Mouse (Mus musculus) retina, postnatal 1 day (tissue): Measurements from ENCODE around the gene Cacna2d2.

ENCODE experiments used
- DNase-seq: peaks from one replicate; pipeline ENCODE4 v3.0.0-alpha.2; 2012

The Cacna2d2 gene

DNA sequence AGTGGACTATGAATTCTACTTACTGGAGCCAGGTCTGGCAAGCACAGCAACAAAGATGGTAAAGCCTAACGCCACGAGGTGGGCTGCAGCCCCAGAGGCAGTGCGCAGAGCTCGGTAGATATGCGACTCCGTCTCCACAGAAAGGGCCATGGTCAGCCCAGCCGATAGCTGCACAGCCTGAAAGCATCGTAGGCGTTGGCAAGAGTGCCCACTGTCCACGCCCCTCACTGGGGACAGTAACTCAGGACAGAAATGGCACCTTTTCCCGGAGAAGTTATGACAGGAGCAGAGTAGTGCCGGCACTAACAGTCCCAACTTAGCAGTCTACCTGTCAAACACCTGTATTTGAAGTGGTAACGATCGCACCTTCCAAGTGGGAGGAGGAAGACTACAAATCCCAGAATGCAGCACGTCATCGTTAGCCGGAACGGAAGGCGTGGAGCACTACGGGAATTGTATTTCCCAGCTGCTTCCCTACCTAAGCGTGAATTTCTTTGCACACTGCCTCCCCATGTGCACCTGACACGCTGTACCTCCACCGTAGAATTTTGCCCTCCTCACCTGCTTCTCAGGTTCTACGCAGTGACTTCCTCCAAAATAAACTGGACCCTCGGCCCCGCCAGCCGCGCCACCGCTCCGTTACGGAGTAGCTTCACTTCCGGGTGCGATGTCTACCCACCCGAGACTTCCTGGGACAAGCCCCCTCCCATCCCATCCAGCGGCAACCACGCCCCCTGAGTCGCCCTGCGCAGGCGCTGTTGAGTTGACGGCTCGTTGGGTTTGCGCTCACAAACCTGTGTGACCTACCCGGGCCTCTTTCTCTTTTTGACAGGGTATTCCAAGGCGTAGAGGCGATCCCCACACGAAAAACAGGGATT lies 142.3 kb downstream of the Cacna2d2 start, which contains the start of the genes Cyb561d2 and Nprl2:
Cyb561d2 (minus strand) TSS at position 720 of the 878 bp plus-strand sequence.
Nprl2 (plus strand) TSS at position 753 of the 878 bp plus-strand sequence.
- peak; percentile 96 for DNase-seq

- no peak for DNase-seq
These were observed 142.9 kb downstream of the Cacna2d2 start for GRCm38 (mm10) chr9:107542352-107542686.

DNA sequence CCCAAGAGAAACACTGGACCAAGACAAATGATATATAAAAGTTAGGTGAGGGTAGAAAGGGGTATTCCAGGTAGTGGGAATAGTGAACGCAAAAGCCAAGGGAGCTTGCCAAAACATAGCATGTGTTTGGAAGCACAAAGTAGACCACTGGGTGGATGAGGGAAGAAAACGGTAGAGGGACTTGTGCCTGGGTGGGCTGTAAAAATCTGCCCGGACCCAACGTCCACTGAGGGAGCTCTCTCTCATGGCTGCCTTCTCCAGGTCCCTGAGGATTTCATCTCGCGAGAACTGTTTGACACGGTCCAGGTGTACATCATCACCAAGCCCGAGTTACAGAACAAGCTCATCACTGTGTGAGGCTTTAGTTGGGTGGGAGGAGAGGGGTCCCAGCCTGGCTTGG lies 143.3 kb downstream of the Cacna2d2 start:
- DNase-seq = no peak

DNA sequence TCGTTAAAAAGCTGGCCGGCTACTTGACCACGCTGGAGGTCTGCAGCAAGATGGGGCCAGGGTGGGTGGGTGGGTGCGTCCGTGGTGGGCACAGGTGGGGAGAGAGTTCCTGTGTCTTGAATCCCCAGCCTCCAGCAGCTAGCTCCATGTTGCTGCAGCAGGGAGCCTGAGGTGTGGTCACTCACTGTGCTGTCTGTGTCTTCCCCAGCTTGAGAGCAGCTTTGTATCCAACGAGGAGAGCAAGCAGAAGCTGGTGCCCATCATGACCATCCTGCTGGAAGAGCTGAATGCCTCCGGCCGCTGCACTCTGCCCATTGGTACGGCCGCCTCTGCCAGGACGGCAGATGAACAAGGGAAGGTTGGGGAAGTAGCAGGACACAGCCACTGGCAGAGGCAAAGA lies 143.9 kb downstream of the Cacna2d2 start:
- no peak for DNase-seq

DNA sequence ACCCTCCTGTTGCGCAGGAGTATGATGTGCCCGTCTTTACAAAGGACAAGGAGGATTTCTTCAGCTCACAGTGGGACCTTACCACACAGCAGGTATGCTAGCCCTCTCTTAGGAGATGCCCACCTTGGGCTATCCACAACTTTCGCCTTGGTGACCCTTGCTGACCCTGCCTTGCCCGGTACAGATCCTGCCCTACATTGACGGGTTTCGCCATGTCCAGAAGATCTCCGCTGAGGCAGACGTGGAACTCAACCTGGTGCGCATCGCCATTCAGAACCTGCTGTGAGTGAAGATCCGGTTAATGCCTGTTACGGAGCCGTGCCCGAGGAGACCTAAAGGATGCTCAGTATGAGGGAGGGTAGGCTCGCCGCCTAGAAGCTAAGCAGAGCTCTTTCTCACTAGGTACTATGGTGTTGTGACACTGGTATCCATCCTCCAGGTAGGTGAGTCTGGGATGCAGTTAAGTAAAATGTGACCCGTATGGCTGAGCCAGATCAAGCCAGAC lies 144.8 kb downstream of the Cacna2d2 start:
- no peak for DNase-seq

DNA sequence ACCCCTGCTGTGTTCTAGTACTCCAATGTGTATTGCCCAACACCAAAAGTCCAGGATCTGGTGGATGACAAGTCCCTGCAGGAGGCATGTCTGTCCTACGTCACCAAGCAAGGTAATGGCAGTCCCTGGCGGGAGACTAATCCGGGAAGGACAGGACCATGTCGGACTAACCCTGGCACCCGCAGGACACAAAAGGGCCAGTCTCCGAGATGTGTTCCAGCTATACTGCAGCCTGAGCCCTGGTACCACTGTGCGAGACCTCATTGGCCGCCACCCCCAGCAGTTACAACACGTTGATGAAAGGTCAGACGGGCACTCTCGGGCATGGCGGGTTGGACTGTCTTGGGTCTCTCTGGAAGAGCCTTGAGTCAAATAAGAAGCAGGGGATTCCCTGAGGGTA lies 145.3 kb downstream of the Cacna2d2 start:
- no peak for DNase-seq

DNA sequence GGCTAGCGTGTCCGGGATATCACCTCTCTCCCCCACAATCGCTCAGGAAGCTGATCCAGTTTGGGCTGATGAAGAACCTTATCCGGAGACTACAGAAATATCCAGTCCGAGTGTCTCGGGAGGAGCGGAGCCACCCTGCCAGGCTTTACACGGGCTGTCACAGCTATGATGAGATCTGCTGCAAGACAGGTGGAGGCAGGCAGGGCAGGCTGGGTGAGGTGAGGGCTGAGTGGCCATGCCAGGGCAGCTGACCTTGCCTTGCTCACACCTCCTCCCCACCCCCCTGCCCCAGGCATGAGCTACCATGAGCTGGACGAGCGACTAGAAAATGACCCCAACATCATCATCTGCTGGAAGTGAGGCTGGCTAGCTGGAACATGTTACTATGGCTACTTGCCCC lies 145.8 kb downstream of the Cacna2d2 start:
- DNase-seq = no peak

DNA sequence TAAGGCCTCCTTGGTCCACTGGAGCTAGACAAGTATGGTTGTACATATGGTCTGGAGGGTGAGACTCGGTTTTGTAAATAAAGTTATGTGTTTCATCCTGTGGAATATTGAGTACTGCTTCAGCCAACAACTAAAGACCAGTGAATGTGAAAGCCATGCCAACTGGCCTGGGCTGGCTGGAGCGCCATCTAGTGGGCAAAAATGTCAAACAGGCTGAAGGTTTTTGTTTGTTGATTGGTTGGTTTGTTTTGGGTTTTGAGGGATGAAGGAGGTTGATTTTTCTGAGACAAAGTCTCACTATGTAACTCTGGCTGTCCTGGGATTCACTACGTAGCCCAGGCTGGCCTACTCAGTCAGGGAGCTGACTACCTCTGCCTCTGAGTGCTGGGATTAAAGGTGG lies 146.2 kb downstream of the Cacna2d2 start:
- peak; percentile 82 for DNase-seq

GRCm38 (mm10) chr9:107547026-107547425 lies 147.6 kb downstream of the Cacna2d2 start, which contains the start of gene Zmynd10:
Zmynd10 (plus strand) TSS chr9:107547298.
- peak; percentile 94 for DNase-seq

DNA sequence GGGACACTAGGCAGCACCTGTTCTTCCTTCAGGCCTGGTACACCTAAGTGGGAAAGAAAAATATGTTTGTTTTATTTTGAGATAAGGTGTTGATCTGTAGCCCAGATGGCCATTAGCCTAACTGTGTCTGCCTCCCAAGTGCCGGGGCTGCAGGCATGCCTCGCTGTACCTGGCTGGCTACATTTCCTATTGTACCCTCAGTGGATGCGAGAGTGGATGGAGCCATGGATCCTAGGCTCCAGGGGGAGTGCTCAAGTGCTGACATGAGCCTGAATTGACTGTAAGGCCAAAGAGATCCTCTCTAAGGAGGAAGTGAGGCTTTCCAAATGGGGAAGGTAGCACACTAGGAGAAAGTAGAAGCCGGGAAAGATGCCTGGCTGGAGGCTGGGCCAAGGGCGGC lies 148.5 kb downstream of the Cacna2d2 start:
- DNase-seq = no peak

- DNase-seq = no peak
These were observed 149.4 kb downstream of the Cacna2d2 start for GRCm38 (mm10) chr9:107548820-107549219.

- no peak for DNase-seq
These were observed 150.1 kb downstream of the Cacna2d2 start for GRCm38 (mm10) chr9:107549297-107550074.

DNA sequence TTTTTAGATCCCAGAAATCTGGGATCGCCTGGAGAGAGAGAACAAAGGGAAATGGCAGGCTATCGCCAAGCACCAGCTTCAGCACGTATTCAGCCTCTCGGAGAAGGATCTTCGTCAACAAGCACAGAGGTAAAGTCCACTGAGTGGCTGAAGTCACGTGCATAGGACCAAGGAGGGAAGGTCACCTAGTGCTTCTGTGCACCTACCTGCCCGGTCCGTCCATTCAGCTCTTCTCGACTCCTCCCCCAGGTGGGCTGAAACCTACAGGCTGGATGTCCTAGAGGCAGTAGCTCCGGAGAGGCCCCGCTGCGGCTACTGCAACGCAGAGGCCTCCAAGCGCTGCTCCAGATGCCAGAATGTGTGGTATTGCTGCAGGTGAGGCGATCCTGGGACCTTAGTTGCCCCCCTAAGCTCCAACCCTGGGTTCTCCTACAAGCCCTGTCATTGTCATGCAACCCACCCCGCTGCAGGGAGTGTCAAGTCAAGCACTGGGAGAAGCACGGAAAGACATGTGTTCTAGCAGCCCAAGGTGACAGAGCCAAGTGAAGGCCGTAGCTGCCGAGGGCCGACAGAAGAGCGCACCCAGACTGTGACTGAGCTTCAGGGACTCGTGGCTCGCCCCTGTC lies 151.2 kb downstream of the Cacna2d2 start:
- DNase-seq = no peak

DNA sequence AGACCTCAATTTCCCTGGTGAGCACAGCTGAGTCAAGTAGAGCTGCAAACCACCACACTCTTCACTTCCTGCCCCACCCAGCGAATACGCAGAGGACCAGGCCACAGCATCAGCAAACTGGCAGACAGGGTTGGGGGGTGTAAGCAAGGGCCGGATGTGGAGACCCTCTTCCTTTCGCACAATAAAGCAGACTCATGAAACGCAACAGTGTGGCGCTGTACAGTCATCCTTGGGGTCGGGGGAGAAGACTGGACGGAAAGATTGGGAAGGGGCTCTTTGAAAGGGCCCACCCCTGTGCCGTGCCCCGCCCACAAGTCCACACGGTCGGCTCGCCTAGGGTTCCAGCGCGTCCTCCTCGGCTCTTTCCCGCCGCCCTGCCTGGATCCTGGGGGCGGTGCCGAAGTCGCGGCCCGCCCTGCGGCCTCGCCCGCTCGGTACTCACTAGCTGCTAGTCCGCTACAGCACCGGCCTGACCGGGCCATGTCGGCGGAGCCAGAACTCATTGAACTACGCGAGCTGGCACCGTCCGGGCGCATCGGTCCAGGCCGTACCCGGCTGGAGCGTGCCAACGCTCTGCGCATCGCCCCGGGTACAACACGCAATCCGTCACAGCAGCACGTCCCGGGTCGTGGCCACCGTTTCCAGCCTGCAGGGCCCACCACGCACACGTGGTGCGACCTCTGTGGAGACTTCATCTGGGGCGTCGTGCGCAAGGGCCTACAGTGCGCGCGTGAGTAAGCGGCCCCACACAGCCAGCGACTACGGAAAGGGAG lies 151.9 kb downstream of the Cacna2d2 start, which contains the start of gene Rassf1:
Rassf1 (plus strand) TSS at position 439 of the 773 bp plus-strand sequence.
- peak; percentile 70 for DNase-seq

DNA sequence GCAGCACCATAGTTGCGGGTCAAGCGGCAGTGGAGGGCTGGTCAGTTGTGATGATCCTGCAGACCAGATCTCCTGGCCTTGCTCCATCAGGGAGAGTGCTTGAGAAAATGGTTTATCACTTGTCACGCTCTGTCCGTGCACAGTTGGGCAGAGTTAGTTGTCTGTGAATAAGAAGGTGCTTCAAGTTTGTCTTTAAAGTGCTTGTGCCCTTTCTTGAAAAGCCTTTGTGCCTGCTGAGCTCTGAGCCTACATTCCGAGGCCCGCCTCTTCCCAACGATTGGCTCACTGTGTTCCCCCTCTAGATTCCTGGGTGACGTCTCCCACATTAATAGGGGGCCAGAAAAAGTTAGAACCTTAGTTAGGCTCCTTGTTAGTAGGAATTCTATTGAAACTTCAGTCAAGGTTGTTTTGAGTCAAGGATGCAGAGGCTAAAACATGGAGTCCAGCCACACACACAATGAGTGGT lies 152.5 kb downstream of the Cacna2d2 start:
- no peak for DNase-seq

- no peak for DNase-seq
These were observed 153.4 kb downstream of the Cacna2d2 start for GRCm38 (mm10) chr9:107552690-107553393.

- no peak for DNase-seq
These were observed 154.3 kb downstream of the Cacna2d2 start for GRCm38 (mm10) chr9:107553541-107554318.

DNA sequence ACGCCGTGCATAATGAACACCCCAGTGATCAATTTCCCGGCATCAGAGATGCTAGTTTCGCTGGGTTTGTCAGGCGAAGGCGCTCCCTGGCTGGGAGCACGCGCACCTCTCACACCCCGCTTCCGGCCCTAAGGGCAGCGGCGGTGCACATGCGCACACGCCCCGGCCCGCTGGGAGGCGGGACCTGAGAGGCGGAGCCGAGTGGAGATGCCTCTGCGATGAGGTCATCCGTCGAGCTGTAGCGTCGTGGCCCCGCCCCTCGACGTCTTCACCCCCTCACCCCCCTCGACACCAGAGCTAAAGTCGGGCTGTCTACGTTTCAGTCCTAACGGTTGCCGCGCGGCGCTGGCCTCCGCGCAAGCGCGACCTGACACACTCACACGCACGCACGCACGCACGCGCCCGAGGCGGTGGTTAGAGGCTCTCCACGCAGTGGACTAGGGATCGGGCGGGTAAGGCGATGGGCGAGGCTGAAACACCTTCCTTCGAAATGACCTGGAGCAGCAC lies 155.0 kb downstream of the Cacna2d2 start:
- DNase-seq = peak; percentile 99

- peak; percentile 66 for DNase-seq
These were observed 155.6 kb downstream of the Cacna2d2 start for GRCm38 (mm10) chr9:107555031-107555457.

DNA sequence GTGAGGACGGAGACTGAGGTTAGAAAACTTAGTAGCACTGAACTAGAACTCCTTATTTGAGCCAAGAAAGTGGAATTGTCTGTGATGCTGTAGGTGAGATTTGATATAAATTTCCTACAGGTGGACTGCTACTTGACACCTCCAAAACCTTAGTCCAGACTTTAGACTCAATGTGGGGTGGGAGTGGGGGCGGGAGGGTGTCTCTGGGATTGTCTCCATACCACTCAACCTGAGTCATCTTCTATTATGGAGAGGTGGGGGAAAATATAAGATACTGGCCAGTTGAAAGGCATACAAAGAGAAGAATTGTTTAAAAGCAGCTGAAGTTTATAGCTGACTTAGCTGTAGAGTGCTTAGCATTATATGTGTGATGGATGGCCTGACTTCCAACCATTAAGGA lies 156.3 kb downstream of the Cacna2d2 start:
- DNase-seq = no peak
